Mouse (Mus musculus): ENCODE measurements around the gene Inpp5k. TPM values are rescaled to one million over a fixed set of nuclear protein-coding genes. Genes with fewer than 3 reads are reported as not detected.

Gene Inpp5k
- polyA plus RNA-seq, 1 experiment from 2014 or later: 20.6 TPM

- peak; percentile 98 for ATAC-seq (ENCODE audit: insufficient read depth, low FRiP score)
Measured at GRCm38 (mm10) chr11:75678747-75679438, 48.1 kb downstream of the Inpp5k start, which contains the start of gene Crk. Gene Crk, plus strand, starts transcription at chr11:75679259.

GRCm38 (mm10) chr11:75679439-75680171, 48.8 kb downstream of the Inpp5k start:
- Histone ChIP-seq H3K36me3 (ENCODE audit: control insufficient read depth, insufficient read depth, low read length) (0 out of 2 replicates have a peak, but pooled peaks cover 6% of the 10 kb centered on the region), H3K4me3 (replicated peaks; ENCODE audit: low read length) (peak overlapping the region; percentile 99), H3K4me1 (ENCODE audit: control insufficient read depth, insufficient read depth, low read length) (peaks cover 18% of the 10 kb centered on the region), H3K9me3 (replicated peaks; ENCODE audit: control insufficient read depth, low read length) (no peaks in the 10 kb centered on the region), H3K27ac (ENCODE audit: low read length) (peak overlapping the region; percentile 97), H3K4me2 (ENCODE audit: low read depth, low read length) (peak overlapping the region; percentile 84), H3K27me3 (ENCODE audit: control insufficient read depth, insufficient read depth, low read length) (no peaks in the 10 kb centered on the region), H3K9ac (ENCODE audit: low read length) (peak overlapping the region; percentile 97)
- under 1% methylated on average over 43 of the region's 43 CpGs for WGBS
- ATAC-seq (ENCODE audit: insufficient read depth, low FRiP score): peak; percentile 73

More at GRCm38 (mm10) chr11:75678747-75679438, 48.1 kb downstream of the Inpp5k start, which contains the start of gene Crk:
- Histone ChIP-seq H3K9me3 (replicated peaks; ENCODE audit: control insufficient read depth, low read length) (no peaks in the 10 kb centered on the region), H3K36me3 (ENCODE audit: control insufficient read depth, insufficient read depth, low read length) (0 out of 2 replicates have a peak, but pooled peaks cover 1% of the 10 kb centered on the region), H3K4me2 (ENCODE audit: low read depth, low read length) (peak within 1 kb of the TSS; percentile 84), H3K4me3 (replicated peaks; ENCODE audit: low read length) (peak within 1 kb of the TSS; percentile 99), H3K9ac (ENCODE audit: low read length) (peak within 1 kb of the TSS; percentile 97), H3K4me1 (ENCODE audit: control insufficient read depth, insufficient read depth, low read length) (peaks cover 18% of the 10 kb centered on the region), H3K27ac (ENCODE audit: low read length) (peak within 1 kb of the TSS; percentile 97), H3K27me3 (ENCODE audit: control insufficient read depth, insufficient read depth, low read length) (no peaks in the 10 kb centered on the region)
- under 1% methylated on average over 55 of the region's 55 CpGs for WGBS

- no peak overlapping the region for H3K9ac ChIP-seq (ENCODE audit: low read length)
- H3K4me2 ChIP-seq (ENCODE audit: low read depth, low read length): no peak overlapping the region
- H3K4me3 ChIP-seq (replicated peaks; ENCODE audit: low read length): no peak overlapping the region
- H3K36me3 ChIP-seq (ENCODE audit: control insufficient read depth, insufficient read depth, low read length): peaks cover 6% of the 10 kb centered on the region; the same call in 1 of the 2 replicates
- 94% methylated on average over 5 of the region's 5 CpGs for WGBS
- H3K9me3 ChIP-seq (replicated peaks; ENCODE audit: control insufficient read depth, low read length): no peaks in the 10 kb centered on the region
- no peak overlapping the region for H3K27ac ChIP-seq (ENCODE audit: low read length)
- ATAC-seq (ENCODE audit: insufficient read depth, low FRiP score): no peak
- H3K4me1 ChIP-seq (ENCODE audit: control insufficient read depth, insufficient read depth, low read length): peaks cover 18% of the 10 kb centered on the region
- H3K27me3 ChIP-seq (ENCODE audit: control insufficient read depth, insufficient read depth, low read length): no peaks in the 10 kb centered on the region
Measured at GRCm38 (mm10) chr11:75684462-75684861, 53.7 kb downstream of the Inpp5k start.

- WGBS: 66% methylated on average over 2 of the region's 2 CpGs
Measured at GRCm38 (mm10) chr11:75684956-75685355, 54.2 kb downstream of the Inpp5k start.

GRCm38 (mm10) chr11:75687343-75687993, 56.7 kb downstream of the Inpp5k start:
- H3K9me3 ChIP-seq (replicated peaks; ENCODE audit: control insufficient read depth, low read length): no peaks in the 10 kb centered on the region
- H3K27ac ChIP-seq (ENCODE audit: low read length): no peak overlapping the region
- peaks cover 9% of the 10 kb centered on the region; the same call in 1 of the 2 replicates for H3K36me3 ChIP-seq (ENCODE audit: control insufficient read depth, insufficient read depth, low read length)
- 52% methylated on average over 2 of the region's 2 CpGs for WGBS
- no peak overlapping the region for H3K9ac ChIP-seq (ENCODE audit: low read length)
- no peak overlapping the region for H3K4me3 ChIP-seq (replicated peaks; ENCODE audit: low read length)
- H3K4me2 ChIP-seq (ENCODE audit: low read depth, low read length): no peak overlapping the region
- H3K27me3 ChIP-seq (ENCODE audit: control insufficient read depth, insufficient read depth, low read length): no peaks in the 10 kb centered on the region
- no peak for ATAC-seq (ENCODE audit: insufficient read depth, low FRiP score)
- no peaks in the 10 kb centered on the region for H3K4me1 ChIP-seq (ENCODE audit: control insufficient read depth, insufficient read depth, low read length)

More at GRCm38 (mm10) chr11:75684956-75685355, 54.2 kb downstream of the Inpp5k start:
- no peak overlapping the region for H3K4me3 ChIP-seq (replicated peaks; ENCODE audit: low read length)
- H3K4me1 ChIP-seq (ENCODE audit: control insufficient read depth, insufficient read depth, low read length): peaks cover 18% of the 10 kb centered on the region
- H3K36me3 ChIP-seq (ENCODE audit: control insufficient read depth, insufficient read depth, low read length): peaks cover 6% of the 10 kb centered on the region; the same call in 1 of the 2 replicates
- no peak overlapping the region for H3K27ac ChIP-seq (ENCODE audit: low read length)
- no peaks in the 10 kb centered on the region for H3K9me3 ChIP-seq (replicated peaks; ENCODE audit: control insufficient read depth, low read length)
- ATAC-seq (ENCODE audit: insufficient read depth, low FRiP score): no peak
- no peaks in the 10 kb centered on the region for H3K27me3 ChIP-seq (ENCODE audit: control insufficient read depth, insufficient read depth, low read length)
- no peak overlapping the region for H3K4me2 ChIP-seq (ENCODE audit: low read depth, low read length)
- no peak overlapping the region for H3K9ac ChIP-seq (ENCODE audit: low read length)

GRCm38 (mm10) chr11:75688132-75688531, 57.3 kb downstream of the Inpp5k start:
- no peak overlapping the region for H3K4me2 ChIP-seq (ENCODE audit: low read depth, low read length)
- no peak overlapping the region for H3K4me3 ChIP-seq (replicated peaks; ENCODE audit: low read length)
- no peaks in the 10 kb centered on the region for H3K9me3 ChIP-seq (replicated peaks; ENCODE audit: control insufficient read depth, low read length)
- WGBS: 82% methylated on average over 2 of the region's 2 CpGs
- peaks cover 13% of the 10 kb centered on the region; the same call in 1 of the 2 replicates for H3K36me3 ChIP-seq (ENCODE audit: control insufficient read depth, insufficient read depth, low read length)
- H3K4me1 ChIP-seq (ENCODE audit: control insufficient read depth, insufficient read depth, low read length): no peaks in the 10 kb centered on the region
- no peaks in the 10 kb centered on the region for H3K27me3 ChIP-seq (ENCODE audit: control insufficient read depth, insufficient read depth, low read length)
- no peak overlapping the region for H3K9ac ChIP-seq (ENCODE audit: low read length)
- no peak for ATAC-seq (ENCODE audit: insufficient read depth, low FRiP score)
- no peak overlapping the region for H3K27ac ChIP-seq (ENCODE audit: low read length)

GRCm38 (mm10) chr11:75689977-75690376, 59.2 kb downstream of the Inpp5k start:
- Histone ChIP-seq H3K36me3 (ENCODE audit: control insufficient read depth, insufficient read depth, low read length) (peaks cover 19% of the 10 kb centered on the region; the same call in 1 of the 2 replicates), H3K4me3 (replicated peaks; ENCODE audit: low read length) (no peak overlapping the region), H3K27ac (ENCODE audit: low read length) (no peak overlapping the region), H3K9ac (ENCODE audit: low read length) (no peak overlapping the region), H3K9me3 (replicated peaks; ENCODE audit: control insufficient read depth, low read length) (no peaks in the 10 kb centered on the region), H3K4me2 (ENCODE audit: low read depth, low read length) (no peak overlapping the region), H3K27me3 (ENCODE audit: control insufficient read depth, insufficient read depth, low read length) (no peaks in the 10 kb centered on the region), H3K4me1 (ENCODE audit: control insufficient read depth, insufficient read depth, low read length) (no peaks in the 10 kb centered on the region)
- no peak for ATAC-seq (ENCODE audit: insufficient read depth, low FRiP score)
- WGBS: 78% methylated on average over 1 of the region's 1 CpGs

- no peak overlapping the region for H3K27ac ChIP-seq (ENCODE audit: low read length)
- H3K36me3 ChIP-seq (ENCODE audit: control insufficient read depth, insufficient read depth, low read length): peaks cover 21% of the 10 kb centered on the region; the same call in 1 of the 2 replicates
- no peak for ATAC-seq (ENCODE audit: insufficient read depth, low FRiP score)
- H3K4me3 ChIP-seq (replicated peaks; ENCODE audit: low read length): no peak overlapping the region
- H3K9ac ChIP-seq (ENCODE audit: low read length): no peak overlapping the region
- H3K4me1 ChIP-seq (ENCODE audit: control insufficient read depth, insufficient read depth, low read length): no peaks in the 10 kb centered on the region
- no peaks in the 10 kb centered on the region for H3K9me3 ChIP-seq (replicated peaks; ENCODE audit: control insufficient read depth, low read length)
- H3K27me3 ChIP-seq (ENCODE audit: control insufficient read depth, insufficient read depth, low read length): no peaks in the 10 kb centered on the region
- no peak overlapping the region for H3K4me2 ChIP-seq (ENCODE audit: low read depth, low read length)
Measured at GRCm38 (mm10) chr11:75691047-75691446, 60.3 kb downstream of the Inpp5k start.
